Mouse (Mus musculus): ENCODE measurements around the gene Acadm. TPM values are rescaled to one million over a fixed set of nuclear protein-coding genes. Genes with fewer than 3 reads are reported as not detected.
A peak's percentile ranks its signal among the peaks of the same experiment; 100 is the strongest.

Acadm gene
- polyA plus RNA-seq, 2 experiments, result 42.1 to 57.0 TPM

- no peaks in the 10 kb centered on the region for H3K27me3 ChIP-seq (ENCODE audit: control insufficient read depth, insufficient read depth, low read length)
- no peak overlapping the region for H3K4me2 ChIP-seq (ENCODE audit: low read depth)
- WGBS (ENCODE audit: insufficient replicate concordance), result 47% methylated on average over 6 of the region's 6 CpGs
- no peaks in the 10 kb centered on the region for H3K9me3 ChIP-seq (ENCODE audit: control insufficient read depth, low read length)
- no peak for TF ChIP-seq EP300 (IDR thresholded peaks at IDR 0.05; ENCODE audit: low read depth)
- peak; percentile 73 for TF ChIP-seq CTCF (IDR thresholded peaks at IDR 0.05; ENCODE audit: low read depth)
- no peak for ATAC-seq (ENCODE audit: insufficient read depth)
- H3K27ac ChIP-seq, result no peak overlapping the region
- H3K9ac ChIP-seq (replicated peaks), result no peak overlapping the region
- no peaks in the 10 kb centered on the region for H3K4me1 ChIP-seq (replicated peaks; ENCODE audit: control insufficient read depth in 2 of 2, insufficient read depth in 2 of 2, low read length in 1 of 2)
- no peaks in the 10 kb centered on the region for H3K36me3 ChIP-seq (replicated peaks; ENCODE audit: control insufficient read depth, insufficient read depth, low read depth)
- H3K4me3 ChIP-seq (ENCODE audit: insufficient read depth in 1 of 2, low read depth in 2 of 2, low read length in 2 of 2), result no peak overlapping the region
- no peak for DNase-seq (ENCODE audit: low read depth in 3 of 3, low spot score in 3 of 3)
Measured at GRCm38 (mm10) chr3:153961632-153962389, 17.4 kb upstream of the Acadm start.

- DNase-seq (ENCODE audit: low read depth in 3 of 3, low spot score in 3 of 3), result no peak
- Histone ChIP-seq H3K9me3 (ENCODE audit: control insufficient read depth, low read length) (no peaks in the 10 kb centered on the region), H3K27me3 (ENCODE audit: control insufficient read depth, insufficient read depth, low read length) (no peaks in the 10 kb centered on the region), H3K4me2 (ENCODE audit: low read depth) (no peak overlapping the region), H3K4me3 (ENCODE audit: insufficient read depth in 1 of 2, low read depth in 2 of 2, low read length in 2 of 2) (no peak overlapping the region), H3K27ac (no peak overlapping the region), H3K4me1 (replicated peaks; ENCODE audit: control insufficient read depth in 2 of 2, insufficient read depth in 2 of 2, low read length in 1 of 2) (no peaks in the 10 kb centered on the region), H3K9ac (replicated peaks) (no peak overlapping the region), H3K36me3 (replicated peaks; ENCODE audit: control insufficient read depth, insufficient read depth, low read depth) (no peaks in the 10 kb centered on the region)
- TF ChIP-seq CTCF (IDR thresholded peaks at IDR 0.05; ENCODE audit: low read depth) (no peak), EP300 (IDR thresholded peaks at IDR 0.05; ENCODE audit: low read depth) (no peak)
- ATAC-seq (ENCODE audit: insufficient read depth), result no peak
- 76% methylated on average over 2 of the region's 2 CpGs for WGBS (ENCODE audit: insufficient replicate concordance)
Measured at GRCm38 (mm10) chr3:153960884-153961283, 16.5 kb upstream of the Acadm start.

- H3K9ac ChIP-seq (replicated peaks), result no peak overlapping the region
- no peaks in the 10 kb centered on the region for H3K9me3 ChIP-seq (ENCODE audit: control insufficient read depth, low read length)
- H3K27me3 ChIP-seq (ENCODE audit: control insufficient read depth, insufficient read depth, low read length), result no peaks in the 10 kb centered on the region
- no peak overlapping the region for H3K4me2 ChIP-seq (ENCODE audit: low read depth)
- WGBS (ENCODE audit: insufficient replicate concordance), result 73% methylated on average over 9 of the region's 9 CpGs
- no peaks in the 10 kb centered on the region for H3K36me3 ChIP-seq (replicated peaks; ENCODE audit: control insufficient read depth, insufficient read depth, low read depth)
- ATAC-seq (ENCODE audit: insufficient read depth) (no peak), DNase-seq (ENCODE audit: low read depth in 3 of 3, low spot score in 3 of 3) (no peak)
- no peak overlapping the region for H3K27ac ChIP-seq
- H3K4me3 ChIP-seq (ENCODE audit: insufficient read depth in 1 of 2, low read depth in 2 of 2, low read length in 2 of 2), result no peak overlapping the region
- TF ChIP-seq EP300 (IDR thresholded peaks at IDR 0.05; ENCODE audit: low read depth) (no peak), CTCF (IDR thresholded peaks at IDR 0.05; ENCODE audit: low read depth) (no peak)
- H3K4me1 ChIP-seq (replicated peaks; ENCODE audit: control insufficient read depth in 2 of 2, insufficient read depth in 2 of 2, low read length in 1 of 2), result no peaks in the 10 kb centered on the region
Measured at GRCm38 (mm10) chr3:153959731-153960207, 15.3 kb upstream of the Acadm start.

DNA sequence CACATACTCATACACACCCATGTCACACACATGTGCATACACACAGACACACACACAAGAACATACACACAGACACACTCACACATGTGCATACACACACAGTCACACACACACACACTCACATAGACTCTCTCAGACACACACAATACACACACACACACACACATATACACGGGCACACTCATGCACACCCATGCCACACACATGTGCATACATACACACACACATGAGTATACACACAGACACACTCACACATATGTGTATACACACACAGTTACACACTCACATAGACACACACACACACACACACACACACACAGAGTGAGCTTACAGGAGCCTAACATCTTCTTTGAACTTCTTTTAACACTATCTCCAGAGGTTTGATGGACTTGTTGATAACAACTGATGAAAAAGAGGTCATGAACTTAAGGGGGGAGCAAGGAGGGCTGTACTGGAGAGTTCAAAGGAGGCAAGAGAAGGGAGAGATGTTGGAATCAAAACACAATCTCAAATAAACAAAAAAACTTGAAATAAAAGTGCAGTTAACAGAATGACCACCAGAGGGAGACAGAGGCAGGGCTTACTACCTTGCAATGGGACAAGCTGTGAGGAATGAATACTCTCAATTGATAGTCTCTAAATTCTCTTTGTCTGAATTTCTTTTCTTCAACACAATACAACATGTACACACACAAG, 14.8 kb upstream of the Acadm start:
- 78% methylated on average over 1 of the region's 1 CpGs for WGBS (ENCODE audit: insufficient replicate concordance)
- Histone ChIP-seq H3K9ac (replicated peaks) (no peak overlapping the region), H3K4me2 (ENCODE audit: low read depth) (no peak overlapping the region), H3K36me3 (replicated peaks; ENCODE audit: control insufficient read depth, insufficient read depth, low read depth) (no peaks in the 10 kb centered on the region), H3K27me3 (ENCODE audit: control insufficient read depth, insufficient read depth, low read length) (no peaks in the 10 kb centered on the region), H3K4me1 (replicated peaks; ENCODE audit: control insufficient read depth in 2 of 2, insufficient read depth in 2 of 2, low read length in 1 of 2) (no peaks in the 10 kb centered on the region), H3K4me3 (ENCODE audit: insufficient read depth in 1 of 2, low read depth in 2 of 2, low read length in 2 of 2) (no peak overlapping the region), H3K9me3 (ENCODE audit: control insufficient read depth, low read length) (no peaks in the 10 kb centered on the region), H3K27ac (no peak overlapping the region)
- no peak for TF ChIP-seq EP300 (IDR thresholded peaks at IDR 0.05; ENCODE audit: low read depth)
- peak; percentile 86 for TF ChIP-seq CTCF (IDR thresholded peaks at IDR 0.05; ENCODE audit: low read depth)
- ATAC-seq (ENCODE audit: insufficient read depth), result peak; percentile 31; the same call in 1 of the 2 replicates
- peak in 1 of 3 experiments; percentile 40 for DNase-seq (ENCODE audit: low read depth in 3 of 3, low spot score in 3 of 3)

- H3K36me3 ChIP-seq (replicated peaks; ENCODE audit: control insufficient read depth, insufficient read depth, low read depth), result no peaks in the 10 kb centered on the region
- no peak overlapping the region for H3K27ac ChIP-seq
- no peak for ATAC-seq (ENCODE audit: insufficient read depth)
- WGBS (ENCODE audit: insufficient replicate concordance), result 27% methylated on average over 5 of the region's 5 CpGs
- no peak for DNase-seq (ENCODE audit: low read depth in 3 of 3, low spot score in 3 of 3)
- no peaks in the 10 kb centered on the region for H3K4me1 ChIP-seq (replicated peaks; ENCODE audit: control insufficient read depth in 2 of 2, insufficient read depth in 2 of 2, low read length in 1 of 2)
- H3K4me2 ChIP-seq (ENCODE audit: low read depth), result no peak overlapping the region
- H3K4me3 ChIP-seq (ENCODE audit: insufficient read depth in 1 of 2, low read depth in 2 of 2, low read length in 2 of 2), result no peak overlapping the region
- H3K9ac ChIP-seq (replicated peaks), result no peak overlapping the region
- no peaks in the 10 kb centered on the region for H3K27me3 ChIP-seq (ENCODE audit: control insufficient read depth, insufficient read depth, low read length)
- no peaks in the 10 kb centered on the region for H3K9me3 ChIP-seq (ENCODE audit: control insufficient read depth, low read length)
- no peak for TF ChIP-seq CTCF (IDR thresholded peaks at IDR 0.05; ENCODE audit: low read depth)
- TF ChIP-seq EP300 (IDR thresholded peaks at IDR 0.05; ENCODE audit: low read depth), result no peak
Measured at GRCm38 (mm10) chr3:153957916-153958315, 13.5 kb upstream of the Acadm start.

Data from liver, embryonic 14.5 days (tissue).